Mouse (Mus musculus) embryo, embryonic 10.5 days (tissue): ENCODE data around the gene Kcna1.

Source experiments
- DNase-seq: peaks from one replicate; pipeline ENCODE4 v3.0.0-alpha.2; 2015; ENCODE audit warnings: low spot score

The Kcna1 gene

DNA sequence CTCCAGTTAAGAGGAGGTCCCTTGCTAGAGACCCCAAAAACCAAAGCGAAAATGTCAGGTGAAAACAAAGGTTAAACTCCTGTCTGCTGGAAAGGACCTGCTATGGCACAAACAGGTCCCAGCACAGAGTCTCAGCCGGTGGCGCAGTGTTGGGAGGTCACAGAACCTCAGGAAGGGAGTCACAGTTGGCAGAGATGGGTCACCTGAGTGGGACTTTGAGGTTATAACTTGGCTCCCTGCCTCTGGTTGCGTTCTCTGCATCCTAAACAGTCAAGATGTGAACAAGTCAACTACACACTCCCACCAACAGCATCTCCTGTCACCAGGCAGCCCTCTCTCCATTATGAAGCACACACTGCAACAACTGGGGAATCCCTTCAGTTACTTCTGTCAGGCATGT, 48.4 kb downstream of the Kcna1 start:
- no peak for DNase-seq

DNA sequence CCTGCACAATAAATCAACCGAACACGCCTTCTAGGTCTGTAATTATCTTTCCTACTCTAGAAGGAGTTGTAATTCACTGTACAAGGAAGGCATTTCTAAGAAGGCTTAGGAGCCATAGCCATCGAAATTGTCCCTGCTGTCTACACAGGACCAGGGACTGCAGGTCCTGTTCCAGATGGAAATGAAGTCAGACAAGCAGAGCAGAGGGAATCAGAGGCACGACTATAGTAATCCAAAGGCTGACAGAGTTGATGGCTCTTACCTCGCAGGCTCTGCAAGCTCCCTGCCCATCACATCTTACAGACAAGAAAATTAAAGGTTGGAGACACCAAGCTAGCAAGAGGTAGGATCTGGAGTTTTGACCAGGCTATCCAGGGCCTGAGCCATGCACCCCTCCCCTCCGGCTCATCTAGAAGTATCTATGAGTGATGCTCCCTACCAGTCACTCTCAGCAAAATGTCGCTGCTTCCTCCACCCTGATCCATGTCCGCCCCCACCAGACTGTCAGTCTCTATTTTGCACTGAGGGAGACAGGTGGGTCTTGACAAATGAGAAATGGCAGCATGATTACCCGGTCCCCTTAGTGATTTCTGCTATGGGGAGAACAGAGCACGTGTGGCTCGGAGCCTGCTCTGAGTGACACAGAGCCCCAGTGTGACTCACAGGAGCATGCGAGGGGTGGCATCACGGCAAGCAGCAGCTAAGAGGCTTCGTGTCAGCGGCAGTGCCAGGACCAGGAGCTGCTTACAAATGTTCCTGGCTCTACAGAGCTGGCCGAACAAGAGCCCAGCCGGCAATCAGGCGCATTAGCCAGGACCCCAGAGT, 50.2 kb downstream of the Kcna1 start:
- no peak for DNase-seq

DNA sequence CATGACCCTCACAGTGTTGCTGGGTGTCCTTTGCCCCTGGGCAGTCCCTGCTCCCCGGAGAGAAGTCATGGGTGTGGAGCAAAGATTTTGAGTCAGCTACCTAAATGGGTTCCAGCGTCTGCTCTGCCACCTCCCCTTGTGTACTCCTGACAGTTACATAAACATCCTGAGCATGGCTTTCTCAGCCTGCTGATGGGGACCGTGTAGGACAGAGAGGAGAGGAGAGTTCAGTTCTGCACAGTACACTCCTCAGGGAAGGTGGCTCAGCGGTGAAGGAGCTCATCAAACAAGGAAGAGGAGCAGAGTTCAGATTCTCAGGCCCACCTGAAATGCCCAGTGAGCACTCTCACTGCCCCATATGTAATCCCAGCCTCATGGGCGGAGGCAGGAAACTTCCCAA, 51.1 kb downstream of the Kcna1 start:
- no peak for DNase-seq

DNA sequence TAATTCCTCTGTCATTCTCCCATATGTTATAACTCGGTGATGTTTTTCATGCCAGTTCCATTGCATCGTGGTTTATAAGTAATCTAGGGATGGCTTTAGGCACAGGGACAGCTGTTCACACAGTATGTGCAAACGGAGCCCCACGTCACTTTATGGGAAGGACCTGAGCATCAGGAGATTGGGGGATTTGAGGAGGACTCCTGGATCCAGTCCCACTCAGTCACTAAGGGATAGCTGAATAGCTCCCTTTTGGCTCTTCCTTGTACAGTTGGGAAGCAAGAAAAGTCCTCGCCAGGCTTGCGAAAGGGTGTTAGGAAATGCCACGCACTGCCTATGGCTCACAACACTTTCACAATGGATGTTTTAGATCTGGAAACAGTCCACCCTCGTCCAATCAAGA, 51.8 kb downstream of the Kcna1 start:
- no peak for DNase-seq

DNA sequence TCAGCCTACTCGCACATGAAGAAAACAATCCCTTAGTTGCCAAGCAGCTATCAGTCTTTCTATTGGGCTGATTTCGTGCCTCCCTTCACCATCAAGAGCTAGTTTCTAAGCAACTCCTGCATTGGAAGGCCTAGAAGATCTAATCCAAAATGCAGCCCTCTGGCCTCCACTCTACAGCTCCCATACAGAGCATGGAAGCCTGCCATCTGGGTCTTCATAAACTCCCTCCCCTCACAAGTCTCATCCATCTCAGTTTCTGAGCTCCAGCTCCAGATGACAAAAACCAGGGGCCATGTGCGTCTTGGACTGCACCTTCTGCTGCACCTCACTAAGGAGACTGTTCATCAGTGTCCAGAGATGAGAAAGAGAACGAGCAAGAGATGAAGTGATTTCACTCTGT, 52.8 kb downstream of the Kcna1 start:
- DNase-seq = no peak
